Mouse (Mus musculus) natural killer cell, adult 2 months (primary cell): ENCODE measurements around the gene Zfp346.
"Not testable (repeated sequence)": the region's sequence is repeated elsewhere in the genome, so short reads cannot be mapped to it uniquely, and the experiment has no call there.

Source experiments
- DNase-seq, 2 experiments: peaks; one replicate each; pipeline ENCODE4 v3.0.0; 2022; ENCODE audit warnings: low spot score in 2 of 2

Zfp346 gene

GRCm38 (mm10) chr13:55105045-55105952 lies at the start of gene Zfp346:
Gene Zfp346, plus strand, starts transcription at chr13:55105311.
- DNase-seq: peak; percentile 97 to 98

GRCm38 (mm10) chr13:55058042-55058441 lies 47.1 kb upstream of the Zfp346 start:
- peak; percentile 6 to 8 for DNase-seq

GRCm38 (mm10) chr13:55063276-55063675 lies 41.8 kb upstream of the Zfp346 start:
- DNase-seq: peak in 1 of 2 experiments; percentile 24

GRCm38 (mm10) chr13:55069719-55070118 lies 35.4 kb upstream of the Zfp346 start:
- DNase-seq: no peak

- peak; percentile 5 to 11 for DNase-seq
Measured at GRCm38 (mm10) chr13:55071322-55071721, 33.8 kb upstream of the Zfp346 start.

- no peak for DNase-seq
Measured at GRCm38 (mm10) chr13:55075597-55075996, 29.5 kb upstream of the Zfp346 start.

- DNase-seq: no peak
Measured at GRCm38 (mm10) chr13:55092588-55092987, 12.5 kb upstream of the Zfp346 start.

- DNase-seq: not testable (repeated sequence)
Measured at GRCm38 (mm10) chr13:55097841-55098240, 7.3 kb upstream of the Zfp346 start.

GRCm38 (mm10) chr13:55099066-55099725 lies 5.9 kb upstream of the Zfp346 start:
- DNase-seq: peak; percentile 55 to 64

GRCm38 (mm10) chr13:55099726-55100478 lies 5.2 kb upstream of the Zfp346 start, which contains the start of gene Uimc1:
Gene Uimc1, minus strand, starts transcription at chr13:55100300.
- peak; percentile 73 to 80 for DNase-seq

GRCm38 (mm10) chr13:55101627-55102026 lies 3.5 kb upstream of the Zfp346 start:
- no peak for DNase-seq

GRCm38 (mm10) chr13:55102366-55102765 lies 2.7 kb upstream of the Zfp346 start:
- no peak for DNase-seq

- DNase-seq: no peak
Measured at GRCm38 (mm10) chr13:55103351-55103750, 1.8 kb upstream of the Zfp346 start.

- DNase-seq: no peak
Measured at GRCm38 (mm10) chr13:55105953-55106691, 1.0 kb downstream of the Zfp346 start.

GRCm38 (mm10) chr13:55107116-55107515 lies 2.0 kb downstream of the Zfp346 start:
- no peak for DNase-seq

GRCm38 (mm10) chr13:55107694-55108093 lies 2.6 kb downstream of the Zfp346 start:
- DNase-seq: no peak

- DNase-seq: no peak
Measured at GRCm38 (mm10) chr13:55114375-55114774, 9.3 kb downstream of the Zfp346 start.

- no peak for DNase-seq
Measured at GRCm38 (mm10) chr13:55124903-55125302, 19.8 kb downstream of the Zfp346 start.

GRCm38 (mm10) chr13:55133448-55133847 lies 28.3 kb downstream of the Zfp346 start, which contains the start of gene Gm17617:
Gene Gm17617, minus strand, starts transcription at chr13:55133548.
- DNase-seq: no peak

GRCm38 (mm10) chr13:55135382-55135781 lies 30.3 kb downstream of the Zfp346 start:
- DNase-seq: no peak

GRCm38 (mm10) chr13:55140271-55140670 lies 35.2 kb downstream of the Zfp346 start:
- DNase-seq: no peak
